Mouse (Mus musculus): Measurements from ENCODE around the gene Gdf10. TPM values are rescaled to one million over a fixed set of nuclear protein-coding genes. Genes with fewer than 3 reads are reported as not detected.

Gdf10 gene
- 1.1 and 2.0 TPM in 2 replicates for polyA plus RNA-seq (2015; fragmentation: Nextera tagmentation; extraction: Ambion mirVana)

DNA sequence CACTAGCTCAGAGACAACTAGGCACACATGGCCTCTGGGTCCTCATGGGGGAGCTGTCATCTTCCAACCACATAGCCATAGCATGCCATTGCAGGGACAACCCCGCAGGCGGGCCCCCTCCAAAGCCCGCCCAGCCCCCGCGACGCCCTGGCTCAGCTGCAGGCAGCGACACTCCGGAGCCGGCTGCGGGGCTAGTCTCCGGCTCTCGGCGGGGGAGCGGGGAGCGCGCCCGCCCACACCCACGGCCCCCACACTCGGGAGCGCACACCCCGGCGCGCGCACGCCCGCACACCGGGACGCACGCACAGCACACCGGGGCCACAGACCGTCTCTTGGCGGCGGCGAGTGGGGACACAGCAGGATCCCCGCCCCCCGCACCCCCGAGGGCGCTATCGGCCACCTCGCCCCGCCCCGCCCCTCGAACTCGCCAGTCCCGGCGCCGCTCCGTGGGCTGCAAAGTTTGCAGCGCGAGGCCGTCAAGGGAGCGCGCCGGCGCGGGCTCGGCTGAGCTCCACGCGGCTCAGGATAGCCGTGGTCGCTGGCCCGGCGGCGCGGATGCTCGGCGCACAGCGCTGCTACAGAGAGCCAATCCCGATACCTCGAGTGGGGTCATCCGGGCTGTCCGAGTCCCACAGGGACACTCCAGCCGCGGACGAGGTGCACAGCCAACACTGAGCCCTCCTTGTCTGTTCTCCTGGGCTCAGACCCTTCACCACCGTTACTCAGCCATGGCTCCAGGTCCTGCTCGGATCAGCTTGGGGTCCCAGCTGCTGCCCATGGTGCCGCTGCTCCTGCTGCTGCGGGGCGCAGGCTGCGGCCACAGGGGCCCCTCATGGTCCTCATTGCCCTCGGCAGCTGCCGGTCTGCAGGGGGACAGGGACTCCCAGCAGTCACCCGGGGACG is at the start of gene Gdf10:
Gene Gdf10 (plus strand): TSS at position 420 of the 903 bp plus-strand sequence.
- no peak within 1 kb of the TSS for H3K27ac ChIP-seq
- peak within 1 kb of the TSS; percentile 52 for H3K4me3 ChIP-seq
- peaks cover 58% of the 10 kb centered on the region for H3K27me3 ChIP-seq

DNA sequence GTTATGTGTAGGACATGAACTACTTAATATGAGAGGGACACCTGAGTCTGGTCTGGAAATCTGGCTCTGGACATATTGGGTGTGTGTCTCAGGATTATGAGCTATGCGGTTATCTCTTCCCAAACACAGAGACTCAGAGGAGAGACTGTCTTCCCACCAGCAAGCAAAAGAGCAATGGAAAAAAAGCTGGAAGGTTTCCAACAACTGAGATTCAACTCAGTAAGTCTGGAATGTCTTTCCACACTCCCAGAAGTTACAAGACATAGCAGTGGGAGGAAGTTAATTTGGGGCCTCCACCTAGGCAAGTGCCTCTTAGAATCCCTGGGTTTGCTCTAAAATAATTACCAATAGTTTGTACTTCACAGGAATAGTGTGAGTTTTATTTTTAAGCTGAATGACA is 44.6 kb upstream of the Gdf10 start:
- Histone ChIP-seq H3K4me2 (no peak overlapping the region), H3K36me3 (ENCODE audit: poor library complexity, severe bottlenecking) (no peaks in the 10 kb centered on the region), H3K9me3 (replicated peaks) (no peaks in the 10 kb centered on the region), H3K27ac (no peak overlapping the region), H3K9ac (no peak overlapping the region), H3K4me3 (no peak overlapping the region), H3K4me1 (no peaks in the 10 kb centered on the region), H3K27me3 (no peaks in the 10 kb centered on the region)
- WGBS = 97% methylated on average over 1 of the region's 1 CpGs
- ATAC-seq = no peak

More for the DNA sequence above, at the start of gene Gdf10:
- no peaks in the 10 kb centered on the region for H3K9me3 ChIP-seq (replicated peaks)
- H3K4me1 ChIP-seq = peaks cover 23% of the 10 kb centered on the region
- no peaks in the 10 kb centered on the region for H3K36me3 ChIP-seq (ENCODE audit: poor library complexity, severe bottlenecking)
- peak; percentile 77 for ATAC-seq
- WGBS = under 1% methylated on average over 71 of the region's 85 CpGs
- peak within 1 kb of the TSS; percentile 60 for H3K9ac ChIP-seq
- H3K4me2 ChIP-seq = peak within 1 kb of the TSS; percentile 90

DNA sequence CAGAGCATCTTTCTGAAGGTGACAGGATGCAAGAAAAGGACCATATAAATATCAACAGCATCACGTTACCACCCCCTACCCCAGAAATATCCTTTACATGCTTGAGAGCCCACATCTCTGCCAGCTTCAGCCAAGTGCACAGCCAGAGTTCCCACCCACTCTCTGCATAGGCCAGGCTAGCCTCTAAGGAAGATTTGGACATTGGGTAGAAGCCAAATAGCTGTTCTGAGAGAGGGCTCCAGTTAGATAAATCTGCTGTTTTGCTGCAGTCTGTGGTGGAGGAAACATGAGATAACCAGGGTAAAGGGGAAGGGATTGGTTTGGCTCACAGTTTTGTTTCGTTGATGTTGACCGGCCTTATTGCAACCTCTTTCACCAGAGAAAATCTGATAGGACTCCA is 43.2 kb upstream of the Gdf10 start:
- Histone ChIP-seq H3K4me3 (no peak overlapping the region), H3K27ac (no peak overlapping the region), H3K4me1 (no peaks in the 10 kb centered on the region), H3K9ac (no peak overlapping the region), H3K4me2 (no peak overlapping the region), H3K36me3 (ENCODE audit: poor library complexity, severe bottlenecking) (no peaks in the 10 kb centered on the region), H3K27me3 (no peaks in the 10 kb centered on the region), H3K9me3 (replicated peaks) (no peaks in the 10 kb centered on the region)
- ATAC-seq = no peak
- 90% methylated on average over 3 of the region's 3 CpGs for WGBS

DNA sequence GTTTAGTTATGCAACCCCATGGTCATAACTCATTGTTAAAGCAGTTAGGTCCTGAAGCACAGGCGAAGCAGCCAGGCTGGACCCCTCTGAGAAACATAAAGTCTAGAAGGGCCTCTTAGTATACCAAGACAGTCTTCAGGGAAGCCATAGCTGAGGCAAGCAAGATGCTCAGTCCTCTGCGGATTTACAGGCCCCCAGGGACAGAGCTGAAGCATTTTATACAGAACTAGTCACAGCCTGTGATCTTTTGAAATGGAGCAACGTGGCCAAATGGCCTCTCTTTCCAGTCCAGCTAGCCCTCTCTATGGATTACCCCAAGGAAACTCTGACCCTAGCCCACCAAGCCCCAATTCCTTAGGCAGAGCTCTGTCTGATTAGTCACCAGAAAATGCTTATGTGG is 41.9 kb upstream of the Gdf10 start:
- 75% methylated on average over 3 of the region's 3 CpGs for WGBS
- Histone ChIP-seq H3K27ac (no peak overlapping the region), H3K9me3 (replicated peaks) (no peaks in the 10 kb centered on the region), H3K4me3 (no peak overlapping the region), H3K4me2 (no peak overlapping the region), H3K9ac (no peak overlapping the region), H3K4me1 (no peaks in the 10 kb centered on the region), H3K27me3 (no peaks in the 10 kb centered on the region), H3K36me3 (ENCODE audit: poor library complexity, severe bottlenecking) (no peaks in the 10 kb centered on the region)
- ATAC-seq = no peak

DNA sequence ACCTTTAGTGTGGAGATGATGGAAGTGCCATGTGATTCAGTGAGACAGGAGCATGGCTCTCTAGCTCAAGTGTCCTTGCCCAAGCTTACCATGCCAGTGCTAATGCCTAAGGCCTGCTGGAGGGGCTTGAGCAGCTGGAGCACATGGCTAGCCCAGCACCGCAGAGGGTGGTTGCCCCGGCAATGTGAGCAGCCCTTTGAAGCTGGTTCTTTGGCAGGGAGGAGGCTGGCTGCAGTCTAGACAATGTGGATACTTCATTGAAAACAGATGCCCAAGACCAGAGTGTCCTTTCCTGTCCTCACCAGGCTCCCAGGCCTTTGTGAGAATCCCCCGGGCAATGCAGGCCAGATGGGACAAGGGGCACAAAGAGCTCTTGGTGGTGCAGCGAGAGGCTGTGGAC is 40.3 kb upstream of the Gdf10 start:
- Histone ChIP-seq H3K4me1 (no peaks in the 10 kb centered on the region), H3K4me2 (no peak overlapping the region), H3K27me3 (no peaks in the 10 kb centered on the region), H3K27ac (no peak overlapping the region), H3K9me3 (replicated peaks) (no peaks in the 10 kb centered on the region), H3K4me3 (no peak overlapping the region), H3K9ac (no peak overlapping the region), H3K36me3 (ENCODE audit: poor library complexity, severe bottlenecking) (no peaks in the 10 kb centered on the region)
- WGBS = 75% methylated on average over 4 of the region's 4 CpGs
- no peak for ATAC-seq

DNA sequence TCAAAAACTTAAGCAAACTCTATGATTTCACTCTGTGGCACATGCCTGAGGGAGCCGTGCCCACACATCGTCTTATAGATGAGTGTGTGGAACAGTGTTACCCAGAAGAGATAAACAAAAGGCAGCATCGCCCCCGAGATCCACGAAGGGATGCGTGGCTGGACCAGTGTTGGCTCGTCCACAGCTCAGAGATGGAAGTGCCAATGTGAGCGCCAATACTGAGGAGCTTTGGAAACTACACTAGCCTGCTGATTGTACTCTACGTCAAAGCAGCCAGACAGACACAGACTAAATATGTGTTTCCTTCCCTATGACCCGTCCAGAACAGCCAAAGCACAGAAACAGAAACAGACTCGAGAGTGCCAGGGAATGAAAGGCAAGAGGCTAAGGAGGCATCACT is 37.9 kb upstream of the Gdf10 start:
- no peak for ATAC-seq
- H3K27me3 ChIP-seq = no peaks in the 10 kb centered on the region
- H3K36me3 ChIP-seq (ENCODE audit: poor library complexity, severe bottlenecking) = no peaks in the 10 kb centered on the region
- H3K4me2 ChIP-seq = no peak overlapping the region
- no peak overlapping the region for H3K9ac ChIP-seq
- H3K4me1 ChIP-seq = no peaks in the 10 kb centered on the region
- H3K4me3 ChIP-seq = no peak overlapping the region
- 81% methylated on average over 11 of the region's 11 CpGs for WGBS
- no peak overlapping the region for H3K27ac ChIP-seq
- no peaks in the 10 kb centered on the region for H3K9me3 ChIP-seq (replicated peaks)

DNA sequence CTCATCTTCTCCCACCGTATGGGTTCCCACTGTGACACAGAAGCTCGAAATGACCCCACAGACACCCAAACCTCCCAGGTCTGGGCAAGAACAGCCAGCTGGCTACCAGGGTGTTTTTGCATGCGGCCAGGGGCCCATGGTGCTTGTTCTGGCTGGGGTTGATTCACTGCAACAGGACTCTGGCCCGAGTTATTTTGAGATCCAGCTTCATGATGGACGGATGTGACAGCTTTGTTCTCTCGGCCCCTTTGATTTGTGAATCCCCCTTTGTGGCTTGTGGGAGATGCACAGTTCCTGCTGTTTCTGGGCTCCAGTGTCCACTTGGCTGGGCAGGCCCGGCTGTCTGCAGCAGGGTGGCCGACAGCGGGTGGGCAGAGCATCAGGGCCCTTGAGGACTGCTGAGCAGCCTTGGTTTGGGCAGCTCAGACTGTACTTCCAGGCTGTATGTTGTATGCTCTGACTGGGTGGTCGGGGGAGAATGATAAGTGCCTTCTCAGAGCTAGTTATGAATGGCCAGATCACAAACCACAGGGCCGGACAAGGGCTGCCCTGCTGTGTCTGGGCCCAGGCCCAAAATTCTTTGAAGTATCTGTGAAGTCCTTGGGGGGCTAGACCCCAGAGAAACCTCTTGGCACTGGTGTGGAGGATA is 34.9 kb upstream of the Gdf10 start:
- ATAC-seq = no peak
- Histone ChIP-seq H3K4me1 (no peaks in the 10 kb centered on the region), H3K27me3 (no peaks in the 10 kb centered on the region), H3K4me3 (no peak overlapping the region), H3K36me3 (ENCODE audit: poor library complexity, severe bottlenecking) (no peaks in the 10 kb centered on the region), H3K27ac (no peak overlapping the region), H3K9me3 (replicated peaks) (no peaks in the 10 kb centered on the region), H3K9ac (no peak overlapping the region), H3K4me2 (no peak overlapping the region)
- WGBS = 66% methylated on average over 11 of the region's 11 CpGs

DNA sequence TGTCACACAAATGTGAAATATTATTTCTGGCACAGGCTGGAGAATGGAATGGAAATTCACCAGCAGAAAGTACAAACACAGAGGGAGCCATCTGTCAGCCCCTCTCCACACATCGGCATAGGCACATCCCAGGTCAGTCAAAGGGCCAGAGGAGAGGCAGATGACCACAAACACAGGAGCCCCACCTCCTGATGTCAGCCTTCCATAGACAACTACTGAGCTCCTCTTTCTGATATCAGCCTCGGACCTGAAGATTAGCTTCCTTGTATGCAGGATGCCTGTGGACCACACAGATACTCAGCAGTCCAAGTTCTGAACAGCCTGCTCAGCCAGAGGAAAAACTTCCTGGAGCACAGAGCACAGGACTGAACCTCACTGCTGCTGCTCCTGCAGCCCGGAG is 33.4 kb upstream of the Gdf10 start:
- H3K9me3 ChIP-seq (replicated peaks) = no peaks in the 10 kb centered on the region
- WGBS = 82% methylated on average over 3 of the region's 3 CpGs
- no peaks in the 10 kb centered on the region for H3K4me1 ChIP-seq
- no peak overlapping the region for H3K9ac ChIP-seq
- H3K27ac ChIP-seq = no peak overlapping the region
- no peak overlapping the region for H3K4me2 ChIP-seq
- no peak for ATAC-seq
- H3K36me3 ChIP-seq (ENCODE audit: poor library complexity, severe bottlenecking) = no peaks in the 10 kb centered on the region
- no peak overlapping the region for H3K4me3 ChIP-seq
- no peaks in the 10 kb centered on the region for H3K27me3 ChIP-seq

DNA sequence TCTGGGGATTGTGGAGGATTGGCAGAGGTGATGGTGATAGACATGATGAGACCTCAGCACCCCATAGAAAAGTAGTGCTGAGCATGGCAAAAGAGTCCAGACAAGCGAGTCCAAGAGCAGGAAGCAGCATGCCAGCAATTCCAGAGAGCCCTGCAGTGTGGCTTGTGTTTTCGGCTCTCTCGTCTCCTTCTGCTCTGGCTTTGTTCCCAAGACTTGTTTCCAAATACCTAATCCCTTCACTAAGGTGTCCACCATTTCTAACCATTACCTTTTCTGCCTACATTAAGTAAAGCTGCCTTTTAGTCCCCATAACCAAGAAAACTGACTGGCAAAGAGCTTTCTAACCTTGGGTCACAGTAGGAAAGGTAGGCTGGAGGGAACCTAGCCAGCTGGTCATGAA is 31.9 kb upstream of the Gdf10 start:
- no peak overlapping the region for H3K9ac ChIP-seq
- ATAC-seq = no peak
- 89% methylated on average over 3 of the region's 3 CpGs for WGBS

DNA sequence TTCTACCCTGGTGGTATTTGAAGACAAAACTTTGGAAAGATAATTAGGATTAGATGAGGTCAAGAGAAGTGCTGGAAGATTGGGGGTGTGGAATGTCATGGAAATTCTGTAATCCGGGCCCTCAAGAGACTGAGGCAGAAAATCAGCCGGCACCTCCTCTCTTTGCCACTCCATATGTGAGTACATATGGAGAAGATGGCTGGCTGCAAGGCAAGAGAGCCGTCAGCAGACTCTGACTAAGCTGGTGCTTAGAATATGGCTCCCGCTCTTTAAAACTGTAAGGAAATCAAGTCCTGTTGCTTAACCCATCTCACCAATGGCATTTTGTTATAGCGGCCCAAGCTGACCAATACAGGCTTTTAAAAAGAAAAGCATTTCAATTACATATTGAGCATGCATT is 27.6 kb upstream of the Gdf10 start:
- ATAC-seq = no peak
- H3K4me3 ChIP-seq = no peak overlapping the region
- H3K4me2 ChIP-seq = no peak overlapping the region
- H3K27ac ChIP-seq = no peak overlapping the region
- H3K4me1 ChIP-seq = peaks cover 7% of the 10 kb centered on the region; the same call in 1 of the 2 replicates
- no peaks in the 10 kb centered on the region for H3K36me3 ChIP-seq (ENCODE audit: poor library complexity, severe bottlenecking)
- no peaks in the 10 kb centered on the region for H3K9me3 ChIP-seq (replicated peaks)
- no peak overlapping the region for H3K9ac ChIP-seq
- 83% methylated on average over 5 of the region's 5 CpGs for WGBS
- no peaks in the 10 kb centered on the region for H3K27me3 ChIP-seq

More for the DNA sequence above, 31.9 kb upstream of the Gdf10 start:
- H3K4me1 ChIP-seq = 0 out of 2 replicates have a peak, but pooled peaks cover 1% of the 10 kb centered on the region
- H3K4me2 ChIP-seq = no peak overlapping the region
- H3K9me3 ChIP-seq (replicated peaks) = no peaks in the 10 kb centered on the region
- no peak overlapping the region for H3K27ac ChIP-seq
- no peaks in the 10 kb centered on the region for H3K36me3 ChIP-seq (ENCODE audit: poor library complexity, severe bottlenecking)
- no peaks in the 10 kb centered on the region for H3K27me3 ChIP-seq
- H3K4me3 ChIP-seq = no peak overlapping the region

DNA sequence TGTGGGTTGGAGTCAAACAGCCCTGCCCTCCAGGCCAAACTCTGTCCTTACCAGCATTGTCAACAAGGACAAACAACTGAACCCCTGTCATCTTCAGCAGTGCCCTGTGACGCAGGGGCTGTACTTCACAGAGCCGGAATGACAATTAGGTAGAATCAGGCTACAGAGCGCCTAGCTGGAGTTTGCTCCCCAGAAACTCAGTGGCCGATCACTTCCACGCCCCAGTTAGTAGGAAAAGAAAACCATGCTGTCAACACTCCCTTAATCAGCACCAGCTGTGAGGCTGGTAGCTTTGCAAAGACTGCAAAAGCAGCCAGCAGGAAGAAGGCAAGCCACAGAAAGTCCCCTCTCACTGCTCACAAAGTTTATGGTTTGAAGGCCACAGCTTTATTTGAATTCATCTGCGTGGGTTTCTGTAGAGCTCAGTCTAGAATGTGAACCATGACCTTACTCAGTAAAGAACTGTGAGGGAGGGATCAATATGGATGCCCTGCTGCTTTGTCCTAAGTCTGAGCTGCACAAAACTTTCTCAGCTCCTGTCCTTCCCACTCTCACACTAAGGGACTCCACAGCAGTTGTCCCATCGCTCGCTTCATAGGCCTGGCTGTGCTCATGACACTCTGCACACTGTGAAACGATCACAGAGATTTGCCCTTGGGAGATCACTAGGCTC is 26.6 kb upstream of the Gdf10 start:
- no peak overlapping the region for H3K4me3 ChIP-seq
- H3K9me3 ChIP-seq (replicated peaks) = no peaks in the 10 kb centered on the region
- ATAC-seq = no peak
- no peaks in the 10 kb centered on the region for H3K27me3 ChIP-seq
- no peak overlapping the region for H3K9ac ChIP-seq
- H3K36me3 ChIP-seq (ENCODE audit: poor library complexity, severe bottlenecking) = no peaks in the 10 kb centered on the region
- no peak overlapping the region for H3K27ac ChIP-seq
- WGBS = 41% methylated on average over 9 of the region's 9 CpGs
- no peak overlapping the region for H3K4me2 ChIP-seq
- H3K4me1 ChIP-seq = peaks cover 7% of the 10 kb centered on the region; the same call in 1 of the 2 replicates

DNA sequence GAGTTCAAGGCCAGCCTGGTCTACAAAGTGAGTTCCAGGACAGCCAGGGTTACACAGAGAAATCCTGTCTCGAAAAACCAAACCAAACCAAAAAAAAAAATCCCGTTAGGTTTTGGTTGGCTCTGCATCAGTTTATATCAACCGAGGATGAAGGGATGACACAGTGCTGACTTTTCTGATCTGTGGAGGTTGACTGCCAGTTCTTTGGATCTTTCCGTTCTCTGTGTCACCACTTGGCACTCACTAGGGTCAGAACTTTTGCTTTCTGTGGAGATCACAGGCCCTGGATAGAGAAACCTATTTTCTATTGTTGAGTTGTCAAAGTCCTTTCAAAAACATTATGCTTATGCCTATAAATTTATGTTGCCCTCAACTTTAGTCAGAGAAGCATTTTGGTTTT is 20.6 kb upstream of the Gdf10 start:
- no peaks in the 10 kb centered on the region for H3K4me1 ChIP-seq
- H3K4me2 ChIP-seq = no peak overlapping the region
- H3K27me3 ChIP-seq = no peaks in the 10 kb centered on the region
- no peak overlapping the region for H3K9ac ChIP-seq
- WGBS = 93% methylated on average over 4 of the region's 4 CpGs
- H3K27ac ChIP-seq = no peak overlapping the region
- no peaks in the 10 kb centered on the region for H3K9me3 ChIP-seq (replicated peaks)
- no peak overlapping the region for H3K4me3 ChIP-seq
- ATAC-seq = no peak
- no peaks in the 10 kb centered on the region for H3K36me3 ChIP-seq (ENCODE audit: poor library complexity, severe bottlenecking)

All from forebrain, embryonic 13.5 days (tissue).